Mouse (Mus musculus) neural tube, embryonic 15.5 days (tissue): ENCODE measurements around the gene Gm43518. TPM values are rescaled to one million over a fixed set of nuclear protein-coding genes. Genes with fewer than 3 reads are reported as not detected.
A peak's percentile ranks its signal among the peaks of the same experiment; 100 is the strongest.

Experiments
- ATAC-seq: fragments of 200-750 bp; cut with Nextera tagmentation; 2 replicates; pipeline ENCODE4 v1.8.0; 2017; ENCODE audit warnings: mild to moderate bottlenecking, moderate TSS enrichment, moderate library complexity; ENCODE audit not compliant: low FRiP score
- H3K27ac ChIP-seq: fragments of 300-500 bp; sonication (generic); replicated peaks from 2 replicates; pipeline ENCODE4 v1.5.1; 2015; ENCODE audit warnings: mild to moderate bottlenecking, inconsistent platforms
- H3K27me3 ChIP-seq: fragments of 300-500 bp; sonication (generic); replicated peaks from 2 replicates; pipeline ENCODE4 v1.6.1; 2015; ENCODE audit warnings: inconsistent platforms
- H3K36me3 ChIP-seq: fragments of 300-500 bp; sonication (generic); 2 replicates; pipeline ENCODE4 v1.6.1; 2015; ENCODE audit warnings: inconsistent platforms
- H3K4me1 ChIP-seq: fragments of 300-500 bp; sonication (generic); 2 replicates; pipeline ENCODE4 v1.6.1; 2015; ENCODE audit warnings: inconsistent platforms
- H3K4me2 ChIP-seq: fragments of 300-500 bp; sonication (generic); 2 replicates; pipeline ENCODE4 v1.6.1; 2015; ENCODE audit warnings: inconsistent platforms, mild to moderate bottlenecking, moderate library complexity
- H3K4me3 ChIP-seq: fragments of 300-500 bp; sonication (generic); replicated peaks from 2 replicates; pipeline ENCODE4 v1.5.1; 2015; ENCODE audit warnings: mild to moderate bottlenecking, inconsistent platforms
- H3K9ac ChIP-seq: fragments of 300-500 bp; sonication (generic); replicated peaks from 2 replicates; pipeline ENCODE4 v1.6.1; 2015; ENCODE audit warnings: mild to moderate bottlenecking, inconsistent platforms
- H3K9me3 ChIP-seq: fragments of 300-500 bp; sonication (generic); replicated peaks from 2 replicates; pipeline ENCODE4 v1.6.1; 2016; ENCODE audit warnings: inconsistent platforms
- WGBS: fragments of 180-500 bp; shearing (Covaris S2); methylation state at CpG from one replicate; pipeline ENCODE4 v1.1.7; 2015; ENCODE audit warnings: mixed read lengths; 5-methylcytosine and 5-hydroxymethylcytosine counted together
- polyA plus RNA-seq: library from polyadenylated mRNA; unstranded; fragments of >200 nt; fragmentation: Nextera tagmentation; extraction: Ambion mirVana; gene quantifications from 2 replicates; pipeline ENCODE4 v1.2.1, GENCODE M21; 2015

Gene Gm43518
- polyA plus RNA-seq, 1 experiment from 2014 or later = 4.3 TPM

DNA sequence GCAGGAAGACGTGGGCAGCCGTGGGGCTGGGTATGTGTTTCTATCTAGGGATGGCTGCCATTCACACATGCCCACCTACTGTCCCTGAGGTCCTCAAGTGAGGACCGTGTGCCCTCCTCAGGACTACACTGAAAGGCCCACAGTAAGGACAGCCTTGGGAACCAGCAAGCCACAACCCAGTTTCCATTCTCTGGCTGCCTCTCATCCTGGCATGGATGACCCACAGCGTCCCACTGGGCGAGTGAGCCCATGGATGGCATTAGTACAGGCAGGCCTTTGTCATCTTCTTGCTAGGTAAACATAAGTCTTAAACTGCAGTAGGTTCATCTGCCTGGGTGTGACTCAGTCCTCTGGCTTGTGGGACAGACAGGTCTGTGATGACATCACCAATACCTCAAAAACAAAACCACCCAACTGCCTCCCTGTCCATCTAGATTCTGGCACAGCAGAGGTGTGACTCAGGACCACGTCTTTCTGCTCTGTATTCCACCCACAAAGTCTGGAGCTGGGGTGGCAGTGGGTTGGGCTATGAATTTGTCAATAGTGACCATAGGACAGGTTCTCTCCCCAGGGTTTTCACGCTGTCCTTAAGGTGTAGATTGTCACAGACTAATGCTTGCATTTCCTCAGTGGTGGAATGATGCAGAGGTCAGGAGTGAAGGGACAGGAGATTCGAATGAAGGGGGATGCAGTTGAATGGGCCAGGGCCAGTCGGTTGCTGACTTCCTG is 53.5 kb downstream of the Gm43518 start:
- Histone ChIP-seq H3K9ac (no peak overlapping the region), H3K36me3 (no peaks in the 10 kb centered on the region), H3K4me1 (peaks cover 4% of the 10 kb centered on the region), H3K27ac (peak overlapping the region; percentile 37; the same call in 1 of the 2 replicates), H3K4me2 (no peak overlapping the region), H3K9me3 (no peaks in the 10 kb centered on the region), H3K4me3 (no peak overlapping the region), H3K27me3 (peaks cover 16% of the 10 kb centered on the region; the same call in 1 of the 2 replicates)
- 78% methylated on average over 9 of the region's 9 CpGs for WGBS
- ATAC-seq = no peak

DNA sequence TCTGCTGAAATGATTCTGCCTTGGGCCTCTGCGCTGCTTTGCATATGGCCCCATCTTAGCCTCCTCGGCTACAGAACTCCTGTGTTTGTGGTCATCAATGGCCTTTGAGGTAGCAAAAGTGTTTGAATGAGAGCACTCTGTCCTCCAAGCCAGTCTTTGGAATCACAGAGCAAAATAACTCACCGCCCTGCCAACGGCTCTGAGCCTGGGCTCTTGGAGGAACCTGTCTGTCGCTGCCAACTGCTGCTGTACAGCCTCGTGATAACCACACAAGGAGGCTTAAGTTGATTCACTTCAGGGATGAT is 54.0 kb downstream of the Gm43518 start:
- WGBS = 62% methylated on average over 6 of the region's 6 CpGs
- Histone ChIP-seq H3K9ac (no peak overlapping the region), H3K36me3 (no peaks in the 10 kb centered on the region), H3K27me3 (peaks cover 11% of the 10 kb centered on the region; the same call in 1 of the 2 replicates), H3K27ac (peak overlapping the region; percentile 37; the same call in 1 of the 2 replicates), H3K9me3 (no peaks in the 10 kb centered on the region), H3K4me1 (no peaks in the 10 kb centered on the region; the same call in 1 of the 2 replicates), H3K4me3 (no peak overlapping the region), H3K4me2 (no peak overlapping the region)
- peak; percentile 41; the same call in 1 of the 2 replicates for ATAC-seq

DNA sequence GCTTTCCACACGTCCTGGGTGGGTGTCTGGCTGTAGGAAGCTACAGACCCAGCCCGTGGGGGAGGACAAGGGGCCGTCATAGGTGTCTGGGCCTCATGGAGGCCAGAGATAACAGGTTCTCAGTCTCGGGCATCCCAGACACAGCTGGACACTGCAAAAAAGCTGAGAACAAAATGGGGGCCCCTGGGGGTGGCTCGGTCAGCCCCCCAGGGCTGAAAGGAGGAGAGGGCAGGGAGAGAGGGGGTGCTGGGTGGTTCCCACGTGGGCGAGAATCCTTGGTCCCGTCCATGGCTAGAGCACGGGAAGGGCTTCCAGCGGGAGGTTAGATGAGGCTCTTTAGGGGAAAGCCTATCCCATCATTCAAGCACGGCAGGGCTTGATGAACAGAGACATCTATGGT is 55.6 kb downstream of the Gm43518 start:
- no peak overlapping the region for H3K9ac ChIP-seq
- H3K9me3 ChIP-seq = no peaks in the 10 kb centered on the region
- no peak overlapping the region for H3K4me2 ChIP-seq
- H3K4me3 ChIP-seq = no peak overlapping the region
- ATAC-seq = no peak
- no peaks in the 10 kb centered on the region for H3K36me3 ChIP-seq
- peaks cover 10% of the 10 kb centered on the region; the same call in 1 of the 2 replicates for H3K27me3 ChIP-seq
- WGBS = 83% methylated on average over 11 of the region's 11 CpGs
- H3K4me1 ChIP-seq = no peaks in the 10 kb centered on the region; the same call in 1 of the 2 replicates
- H3K27ac ChIP-seq = no peak overlapping the region

DNA sequence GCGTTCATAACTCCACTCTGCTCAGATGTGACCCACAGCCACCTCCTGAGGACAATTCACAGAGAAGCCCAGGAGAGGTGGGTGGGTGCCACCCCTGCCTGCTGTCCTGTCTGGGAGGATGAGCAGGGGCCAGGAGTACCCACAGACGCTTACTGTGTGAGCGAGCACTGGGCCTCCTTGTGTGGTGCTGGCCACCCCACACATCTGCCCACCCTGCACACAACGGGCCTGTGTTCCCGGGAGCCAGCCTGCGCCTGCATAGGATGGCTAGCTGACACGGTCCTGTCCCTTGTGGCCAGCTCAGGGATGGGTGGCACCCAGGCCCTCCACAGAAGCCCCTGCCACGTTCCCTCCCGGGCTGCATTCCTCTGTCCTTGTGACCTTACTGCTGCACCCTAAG is 58.2 kb downstream of the Gm43518 start:
- Histone ChIP-seq H3K9ac (no peak overlapping the region), H3K9me3 (no peaks in the 10 kb centered on the region), H3K36me3 (no peaks in the 10 kb centered on the region), H3K4me2 (no peak overlapping the region), H3K27ac (no peak overlapping the region), H3K27me3 (peaks cover 10% of the 10 kb centered on the region; the same call in 1 of the 2 replicates), H3K4me3 (no peak overlapping the region), H3K4me1 (peaks cover 7% of the 10 kb centered on the region; the same call in 1 of the 2 replicates)
- no peak for ATAC-seq
- 74% methylated on average over 9 of the region's 9 CpGs for WGBS

DNA sequence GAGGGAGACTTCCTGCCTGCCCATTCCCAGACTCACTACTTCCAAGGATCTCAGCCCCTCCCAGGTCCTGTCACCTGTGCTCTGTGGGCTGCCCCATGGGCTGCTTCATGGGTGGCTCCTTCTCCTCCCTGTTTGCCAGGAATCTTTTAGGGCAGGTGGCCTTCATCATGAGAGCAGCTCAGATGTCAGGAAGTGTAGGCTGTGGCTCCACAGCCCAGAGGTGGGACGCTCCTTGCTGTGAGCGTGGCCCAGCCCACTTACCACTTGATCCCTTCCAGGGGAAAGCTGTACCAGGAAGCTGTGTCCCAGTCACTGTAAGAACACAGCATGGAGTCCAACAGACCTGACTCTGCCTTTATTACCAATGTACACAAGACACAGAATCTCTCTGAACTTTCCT is 59.7 kb downstream of the Gm43518 start:
- WGBS = 82% methylated on average over 2 of the region's 2 CpGs
- ATAC-seq = no peak
- Histone ChIP-seq H3K4me1 (peaks cover 9% of the 10 kb centered on the region; the same call in 1 of the 2 replicates), H3K27me3 (peaks cover 10% of the 10 kb centered on the region; the same call in 1 of the 2 replicates), H3K9ac (no peak overlapping the region), H3K9me3 (no peaks in the 10 kb centered on the region), H3K36me3 (no peaks in the 10 kb centered on the region), H3K4me3 (no peak overlapping the region), H3K27ac (no peak overlapping the region), H3K4me2 (no peak overlapping the region)

DNA sequence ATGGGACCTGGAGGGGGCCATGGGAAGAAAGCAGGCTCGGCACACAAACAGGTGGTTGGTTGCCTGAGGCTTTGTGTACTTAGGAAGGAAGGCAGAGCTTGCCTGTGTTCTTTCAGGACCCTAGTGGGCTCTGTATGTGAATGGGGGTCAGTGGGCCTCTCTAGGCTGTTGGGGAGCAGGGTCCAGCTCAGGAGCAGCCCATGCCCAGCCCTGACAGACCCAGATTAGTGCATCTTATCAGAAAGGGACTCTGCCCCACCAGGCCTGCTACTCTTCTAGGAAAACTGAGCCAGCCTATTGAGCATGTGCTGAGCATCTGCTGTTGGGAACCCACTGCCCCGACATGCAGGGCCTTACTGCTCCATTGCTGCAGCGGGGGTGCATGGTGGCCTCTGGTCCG is 60.3 kb downstream of the Gm43518 start:
- no peak overlapping the region for H3K9ac ChIP-seq
- 79% methylated on average over 4 of the region's 4 CpGs for WGBS
- ATAC-seq = no peak
- no peaks in the 10 kb centered on the region for H3K36me3 ChIP-seq
- peaks cover 9% of the 10 kb centered on the region for H3K4me1 ChIP-seq
- H3K27ac ChIP-seq = no peak overlapping the region
- peaks cover 10% of the 10 kb centered on the region; the same call in 1 of the 2 replicates for H3K27me3 ChIP-seq
- no peak overlapping the region for H3K4me2 ChIP-seq
- no peaks in the 10 kb centered on the region for H3K9me3 ChIP-seq
- H3K4me3 ChIP-seq = no peak overlapping the region

Other genes starting within 250 kb of the Gm43518 start
- 72.1 and 81.1 TPM in 2 replicates for gene Clip1, start 242.8 kb upstream of the Gm43518 start, polyA plus RNA-seq
- 57.0 and 65.8 TPM in 2 replicates for gene Zcchc8, start 206.3 kb upstream of the Gm43518 start, polyA plus RNA-seq
- gene Rsrc2, start 178.0 kb upstream of the Gm43518 start, polyA plus RNA-seq = 117 and 123 TPM in 2 replicates
- 4.7 and 9.1 TPM in 2 replicates for gene Kntc1, start 177.7 kb upstream of the Gm43518 start, polyA plus RNA-seq
- 0.13 TPM in 1 of 2 replicates, not detected in the other for gene Hcar2, start 61.9 kb upstream of the Gm43518 start, polyA plus RNA-seq
- gene Hcar1, start 47.4 kb upstream of the Gm43518 start, polyA plus RNA-seq = 0.49 and 0.65 TPM in 2 replicates
- gene Denr, start 20.2 kb upstream of the Gm43518 start, polyA plus RNA-seq = 120 and 123 TPM in 2 replicates
- gene Ccdc62, start 3.3 kb downstream of the Gm43518 start, polyA plus RNA-seq = 5.0 and 6.6 TPM in 2 replicates
- 24.1 and 31.0 TPM in 2 replicates for gene Hip1r, start 46.2 kb downstream of the Gm43518 start, polyA plus RNA-seq
- 48.8 and 50.4 TPM in 2 replicates for gene Vps37b, start 104.9 kb downstream of the Gm43518 start, polyA plus RNA-seq
- gene Abcb9, start 168.4 kb downstream of the Gm43518 start, polyA plus RNA-seq = 22.1 and 23.2 TPM in 2 replicates
- gene Ogfod2, start 184.9 kb downstream of the Gm43518 start, polyA plus RNA-seq = 39.5 and 43.7 TPM in 2 replicates
- gene Arl6ip4, start 188.7 kb downstream of the Gm43518 start, polyA plus RNA-seq = 87.7 and 89.1 TPM in 2 replicates